Mouse (Mus musculus): ENCODE data around the gene Rheb.

DNA sequence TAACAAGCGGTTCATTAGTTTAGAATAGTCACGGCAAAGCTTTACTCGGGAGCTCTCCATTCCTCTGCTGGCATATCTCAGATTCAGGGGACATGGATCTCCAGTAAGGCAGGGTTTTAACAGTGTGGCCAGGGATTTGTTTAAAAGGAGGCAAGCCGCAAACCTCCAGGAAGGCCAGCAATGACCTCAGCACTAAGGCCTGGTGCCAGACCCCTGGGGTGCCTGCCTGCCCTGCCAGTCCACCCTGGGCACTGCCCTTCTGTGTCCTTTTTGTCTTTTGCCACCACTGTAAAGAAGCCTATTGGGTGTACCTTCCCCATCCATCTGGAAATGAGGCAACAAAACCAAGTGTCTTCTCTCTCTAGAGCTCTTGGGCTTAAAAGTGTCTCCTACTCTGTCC, 31.7 kb upstream of the Rheb start:
- TF ChIP-seq HCFC1 (IDR thresholded peaks at IDR 0.05; ENCODE audit: borderline replicate concordance, insufficient read depth, low read length) (no peak), ZC3H11A (IDR thresholded peaks at IDR 0.05; ENCODE audit: borderline replicate concordance, low read depth, low read length) (no peak), MAFK (IDR thresholded peaks at IDR 0.05; ENCODE audit: insufficient read depth, low read depth, low read length) (no peak)
